Mouse (Mus musculus) embryo, embryonic 10 days (tissue): ENCODE data around the gene Lrrn1.

ENCODE experiments used
- DNase-seq: peaks from one replicate; pipeline ENCODE4 v3.0.0-alpha.2; 2015; ENCODE audit warnings: low spot score

Lrrn1 gene

GRCm38 (mm10) chr6:107583759-107584383 lies 54.3 kb downstream of the Lrrn1 start:
- DNase-seq = no peak

DNA sequence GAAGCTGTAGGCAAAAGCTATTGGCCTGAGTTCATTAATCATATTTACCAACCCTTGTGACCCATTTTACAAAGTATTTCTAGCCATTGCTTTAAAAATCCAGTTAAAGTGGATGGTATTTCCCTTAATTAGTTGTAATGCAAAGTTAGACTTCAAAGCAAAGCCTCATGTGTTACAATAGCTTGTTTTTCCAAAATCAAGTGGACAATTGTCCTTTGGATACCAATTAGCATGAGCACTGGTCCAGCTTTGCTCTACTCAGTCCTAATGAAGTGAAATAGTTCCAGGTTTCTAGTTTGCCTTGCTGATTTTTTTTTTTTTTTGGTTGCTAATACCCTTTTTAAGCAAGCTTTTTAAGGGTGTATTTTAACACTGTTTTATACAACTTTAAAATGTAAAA lies 75.6 kb downstream of the Lrrn1 start:
- DNase-seq = no peak

DNA sequence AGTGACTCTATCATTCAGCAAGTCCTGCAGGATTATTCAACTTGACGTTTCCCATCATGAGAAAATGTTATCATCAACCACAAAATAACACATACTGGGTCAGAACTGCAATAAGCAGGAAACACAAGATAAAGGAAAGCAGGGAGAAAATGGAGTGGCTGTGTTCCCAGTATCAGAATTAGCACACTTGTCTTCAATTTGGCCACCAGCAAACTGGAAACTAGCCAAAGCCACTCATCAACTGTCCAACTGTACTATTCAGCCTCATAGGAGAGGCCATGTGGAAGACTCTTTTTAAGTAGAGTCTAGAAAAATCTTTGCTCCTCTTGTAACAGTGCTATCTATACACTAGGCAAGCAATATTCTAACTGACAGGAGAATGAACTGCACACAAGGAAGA lies 84.7 kb downstream of the Lrrn1 start:
- DNase-seq = no peak
